Mouse (Mus musculus) adrenal gland, postnatal 25 days (tissue): ENCODE data around the gene Tmem184c. TPM values are rescaled to one million over a fixed set of nuclear protein-coding genes. Genes with fewer than 3 reads are reported as not detected.

Source experiments
- total RNA-seq: library from RNA; stranded (reverse); gene quantifications from 2 replicates; pipeline ENCODE4 v1.2.3, GENCODE M21; 2021

Tmem184c gene
- total RNA-seq, 1 experiment from 2014 or later: 36.4 TPM

Other genes with a start within 250 kb of the Tmem184c start
- 28.9 and 34.3 TPM in 2 replicates for gene Arhgap10, start 92.7 kb downstream of the Tmem184c start, total RNA-seq
- 20.2 and 21.3 TPM in 2 replicates for gene Prmt9, start 61.3 kb downstream of the Tmem184c start, total RNA-seq
- 21.0 and 24.3 TPM in 2 replicates for gene Ednra, start 113.8 kb upstream of the Tmem184c start, total RNA-seq